Mouse (Mus musculus): ENCODE results near the gene Exoc3l2. TPM values are rescaled to one million over a fixed set of nuclear protein-coding genes. Genes with fewer than 3 reads are reported as not detected.
A peak's percentile ranks its signal among the peaks of the same experiment; 100 is the strongest.
"Not testable (repeated sequence)": the region's sequence is repeated elsewhere in the genome, so short reads cannot be mapped to it uniquely, and the experiment has no call there.

Gene Exoc3l2
- polyA plus RNA-seq, 1 experiment: not detected

GRCm38 (mm10) chr7:19509786-19510185 lies 46.7 kb downstream of the Exoc3l2 start:
- H3K4me1 ChIP-seq (ENCODE audit: control insufficient read depth, insufficient read depth, low read length): no peaks in the 10 kb centered on the region
- no peak overlapping the region for H3K27ac ChIP-seq (ENCODE audit: insufficient read depth, low read length)
- no peak for TF ChIP-seq CTCF (IDR thresholded peaks at IDR 0.05; ENCODE audit: borderline replicate concordance, insufficient read depth, low read length)
- no peak for TF ChIP-seq POLR2A (IDR thresholded peaks at IDR 0.05; ENCODE audit: low read depth, low read length)
- no peak overlapping the region for H3K4me3 ChIP-seq (ENCODE audit: insufficient read depth, low read length)

- H3K27ac ChIP-seq (ENCODE audit: insufficient read depth, low read length); H3K4me1 ChIP-seq (ENCODE audit: control insufficient read depth, insufficient read depth, low read length); H3K4me3 ChIP-seq (ENCODE audit: insufficient read depth, low read length): not testable (repeated sequence)
Measured at GRCm38 (mm10) chr7:19511934-19512333, 48.8 kb downstream of the Exoc3l2 start.

- TF ChIP-seq POLR2A (IDR thresholded peaks at IDR 0.05; ENCODE audit: low read depth, low read length) (no peak), CTCF (IDR thresholded peaks at IDR 0.05; ENCODE audit: borderline replicate concordance, insufficient read depth, low read length) (no peak)
- Histone ChIP-seq H3K4me1 (ENCODE audit: control insufficient read depth, insufficient read depth, low read length) (no peaks in the 10 kb centered on the region), H3K27ac (ENCODE audit: insufficient read depth, low read length) (no peak overlapping the region), H3K4me3 (ENCODE audit: insufficient read depth, low read length) (no peak overlapping the region)
Measured at GRCm38 (mm10) chr7:19512353-19512752, 49.2 kb downstream of the Exoc3l2 start.

GRCm38 (mm10) chr7:19517652-19518365 lies 54.7 kb downstream of the Exoc3l2 start, which contains the start of gene Nkpd1:
TSS of gene Nkpd1 (plus strand) at chr7:19517838.
- Histone ChIP-seq H3K27ac (ENCODE audit: insufficient read depth, low read length) (no peak within 1 kb of the TSS), H3K4me3 (ENCODE audit: insufficient read depth, low read length) (no peak within 1 kb of the TSS), H3K4me1 (ENCODE audit: control insufficient read depth, insufficient read depth, low read length) (no peaks in the 10 kb centered on the region)
- TF ChIP-seq POLR2A (IDR thresholded peaks at IDR 0.05; ENCODE audit: low read depth, low read length): no peak
- peak; percentile 60; the same call in 1 of the 2 replicates for TF ChIP-seq CTCF (IDR thresholded peaks at IDR 0.05; ENCODE audit: borderline replicate concordance, insufficient read depth, low read length)

- no peak overlapping the region for H3K4me3 ChIP-seq (ENCODE audit: insufficient read depth, low read length)
- TF ChIP-seq POLR2A (IDR thresholded peaks at IDR 0.05; ENCODE audit: low read depth, low read length) (no peak), CTCF (IDR thresholded peaks at IDR 0.05; ENCODE audit: borderline replicate concordance, insufficient read depth, low read length) (no peak)
- no peaks in the 10 kb centered on the region for H3K4me1 ChIP-seq (ENCODE audit: control insufficient read depth, insufficient read depth, low read length)
- no peak overlapping the region for H3K27ac ChIP-seq (ENCODE audit: insufficient read depth, low read length)
Measured at GRCm38 (mm10) chr7:19520032-19520431, 56.9 kb downstream of the Exoc3l2 start.

- Histone ChIP-seq H3K4me3 (ENCODE audit: insufficient read depth, low read length) (no peak overlapping the region), H3K27ac (ENCODE audit: insufficient read depth, low read length) (no peak overlapping the region), H3K4me1 (ENCODE audit: control insufficient read depth, insufficient read depth, low read length) (no peaks in the 10 kb centered on the region)
- no peak for TF ChIP-seq POLR2A (IDR thresholded peaks at IDR 0.05; ENCODE audit: low read depth, low read length)
- no peak for TF ChIP-seq CTCF (IDR thresholded peaks at IDR 0.05; ENCODE audit: borderline replicate concordance, insufficient read depth, low read length)
Measured at GRCm38 (mm10) chr7:19523017-19523756, 60.1 kb downstream of the Exoc3l2 start.

- Histone ChIP-seq H3K4me3 (ENCODE audit: insufficient read depth, low read length) (no peak overlapping the region), H3K4me1 (ENCODE audit: control insufficient read depth, insufficient read depth, low read length) (no peaks in the 10 kb centered on the region), H3K27ac (ENCODE audit: insufficient read depth, low read length) (no peak overlapping the region)
- TF ChIP-seq POLR2A (IDR thresholded peaks at IDR 0.05; ENCODE audit: low read depth, low read length): no peak
- TF ChIP-seq CTCF (IDR thresholded peaks at IDR 0.05; ENCODE audit: borderline replicate concordance, insufficient read depth, low read length): peak; percentile 64; the same call in 1 of the 2 replicates
Measured at GRCm38 (mm10) chr7:19523757-19524419, 60.8 kb downstream of the Exoc3l2 start.

GRCm38 (mm10) chr7:19524420-19525104 lies 61.4 kb downstream of the Exoc3l2 start:
- no peak for TF ChIP-seq CTCF (IDR thresholded peaks at IDR 0.05; ENCODE audit: borderline replicate concordance, insufficient read depth, low read length)
- TF ChIP-seq POLR2A (IDR thresholded peaks at IDR 0.05; ENCODE audit: low read depth, low read length): no peak
- no peak overlapping the region for H3K27ac ChIP-seq (ENCODE audit: insufficient read depth, low read length)
- H3K4me3 ChIP-seq (ENCODE audit: insufficient read depth, low read length): no peak overlapping the region
- H3K4me1 ChIP-seq (ENCODE audit: control insufficient read depth, insufficient read depth, low read length): no peaks in the 10 kb centered on the region

- no peak overlapping the region for H3K4me3 ChIP-seq (ENCODE audit: insufficient read depth, low read length)
- no peak for TF ChIP-seq POLR2A (IDR thresholded peaks at IDR 0.05; ENCODE audit: low read depth, low read length)
- no peak for TF ChIP-seq CTCF (IDR thresholded peaks at IDR 0.05; ENCODE audit: borderline replicate concordance, insufficient read depth, low read length)
- H3K4me1 ChIP-seq (ENCODE audit: control insufficient read depth, insufficient read depth, low read length): no peaks in the 10 kb centered on the region
- no peak overlapping the region for H3K27ac ChIP-seq (ENCODE audit: insufficient read depth, low read length)
Measured at GRCm38 (mm10) chr7:19525105-19525481, 62.0 kb downstream of the Exoc3l2 start.
